Mouse (Mus musculus) lung, embryonic 15.5 days (tissue): Measurements from ENCODE around the gene Hecw1. TPM values are rescaled to one million over a fixed set of nuclear protein-coding genes. Genes with fewer than 3 reads are reported as not detected.
A peak's percentile ranks its signal among the peaks of the same experiment; 100 is the strongest.

Experiments used
- ATAC-seq: fragments of 200-750 bp; cut with Nextera tagmentation; 2 replicates; pipeline ENCODE4 v1.8.0; 2017; ENCODE audit warnings: moderate number of reproducible peaks, borderline replicate concordance; ENCODE audit not compliant: low FRiP score, low TSS enrichment; ENCODE audit errors: extremely low read depth
- H3K27ac ChIP-seq: fragments of 300-500 bp; sonication (generic); 2 replicates; pipeline ENCODE4 v1.5.1; 2015; ENCODE audit warnings: moderate library complexity, mild to moderate bottlenecking, inconsistent platforms
- H3K27me3 ChIP-seq: fragments of 300-500 bp; sonication (generic); 2 replicates; pipeline ENCODE4 v1.6.1; 2015; ENCODE audit warnings: inconsistent platforms
- H3K36me3 ChIP-seq: fragments of 300-500 bp; sonication (generic); 2 replicates; pipeline ENCODE4 v1.6.1; 2015; ENCODE audit warnings: inconsistent platforms
- H3K4me1 ChIP-seq: fragments of 300-500 bp; sonication (generic); 2 replicates; pipeline ENCODE4 v1.6.1; 2015; ENCODE audit warnings: inconsistent platforms
- H3K4me2 ChIP-seq: fragments of 300-500 bp; sonication (generic); 2 replicates; pipeline ENCODE4 v1.6.1; 2015; ENCODE audit warnings: inconsistent platforms, mild to moderate bottlenecking, moderate library complexity
- H3K4me3 ChIP-seq: fragments of 300-500 bp; sonication (generic); 2 replicates; pipeline ENCODE4 v1.5.1; 2015; ENCODE audit warnings: mild to moderate bottlenecking, inconsistent platforms
- H3K9ac ChIP-seq: fragments of 300-500 bp; sonication (generic); 2 replicates; pipeline ENCODE4 v1.6.1; 2015; ENCODE audit warnings: inconsistent platforms
- H3K9me3 ChIP-seq: fragments of 300-500 bp; sonication (generic); 2 replicates; pipeline ENCODE4 v1.6.1; 2016; ENCODE audit warnings: inconsistent platforms
- WGBS: fragments of 180-500 bp; shearing (Covaris S2); methylation state at CpG from one replicate; pipeline ENCODE4 v1.1.7; 2015; 5-methylcytosine and 5-hydroxymethylcytosine counted together
- polyA plus RNA-seq: library from polyadenylated mRNA; unstranded; fragments of >200 nt; fragmentation: Nextera tagmentation; extraction: Ambion mirVana; gene quantifications from 2 replicates; pipeline ENCODE4 v1.2.1, GENCODE M21; 2015

Hecw1 gene
- polyA plus RNA-seq: 0.30 and 0.39 TPM in 2 replicates

- H3K36me3 ChIP-seq: no peaks in the 10 kb centered on the region
- peaks cover 28% of the 10 kb centered on the region for H3K27me3 ChIP-seq
- 0% methylated on average over 14 of the region's 15 CpGs for WGBS
- peaks cover 6% of the 10 kb centered on the region; the same call in 1 of the 2 replicates for H3K4me1 ChIP-seq
- peak within 1 kb of the TSS; percentile 89 for H3K4me2 ChIP-seq
- peak within 1 kb of the TSS; percentile 47 for H3K4me3 ChIP-seq
- peak; percentile 35; the same call in 1 of the 2 replicates for ATAC-seq
- no peaks in the 10 kb centered on the region for H3K9me3 ChIP-seq
- no peak within 1 kb of the TSS for H3K9ac ChIP-seq
- no peak within 1 kb of the TSS for H3K27ac ChIP-seq
These were observed at the start of gene Hecw1 for GRCm38 (mm10) chr13:14522906-14523269. Gene Hecw1 (minus strand): TSS chr13:14523228.

DNA sequence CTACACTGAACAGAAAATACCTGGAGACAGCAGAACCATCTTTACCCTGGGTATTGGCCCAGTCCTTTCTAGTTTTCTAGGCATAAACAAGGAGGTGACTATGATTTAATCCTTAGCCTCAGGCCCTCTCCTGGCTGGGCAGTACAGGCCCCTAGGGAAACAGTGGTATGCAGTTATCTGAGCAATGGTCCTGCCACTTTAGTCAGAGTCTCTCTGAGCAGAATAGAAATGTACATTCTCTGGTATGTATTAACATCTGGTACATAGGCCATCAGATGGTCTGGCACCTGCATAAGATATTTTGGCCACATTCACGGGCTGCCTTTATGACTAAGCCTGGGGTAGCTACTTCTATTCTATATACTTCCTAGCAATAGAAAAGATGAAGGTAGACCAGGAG is 38.3 kb upstream of the Hecw1 start:
- no peak overlapping the region for H3K9ac ChIP-seq
- H3K27ac ChIP-seq: no peak overlapping the region
- no peaks in the 10 kb centered on the region for H3K4me1 ChIP-seq
- H3K9me3 ChIP-seq: no peaks in the 10 kb centered on the region
- no peak for ATAC-seq
- H3K4me3 ChIP-seq: no peak overlapping the region
- no peaks in the 10 kb centered on the region for H3K27me3 ChIP-seq
- WGBS: 81% methylated on average over 1 of the region's 1 CpGs
- H3K36me3 ChIP-seq: no peaks in the 10 kb centered on the region
- H3K4me2 ChIP-seq: no peak overlapping the region

- no peaks in the 10 kb centered on the region for H3K9me3 ChIP-seq
- 75% methylated on average over 2 of the region's 2 CpGs for WGBS
- H3K27ac ChIP-seq: no peak overlapping the region
- H3K9ac ChIP-seq: no peak overlapping the region
- no peak for ATAC-seq
- H3K4me1 ChIP-seq: no peaks in the 10 kb centered on the region
- no peaks in the 10 kb centered on the region for H3K36me3 ChIP-seq
- H3K4me3 ChIP-seq: no peak overlapping the region
- no peak overlapping the region for H3K4me2 ChIP-seq
- H3K27me3 ChIP-seq: no peaks in the 10 kb centered on the region
These were observed 29.6 kb upstream of the Hecw1 start for GRCm38 (mm10) chr13:14552628-14553027.

GRCm38 (mm10) chr13:14542860-14543259 is 19.8 kb upstream of the Hecw1 start:
- WGBS: 78% methylated on average over 5 of the region's 5 CpGs
- Histone ChIP-seq H3K4me3 (no peak overlapping the region), H3K4me2 (no peak overlapping the region), H3K4me1 (no peaks in the 10 kb centered on the region), H3K27me3 (no peaks in the 10 kb centered on the region), H3K9me3 (no peaks in the 10 kb centered on the region), H3K36me3 (no peaks in the 10 kb centered on the region), H3K27ac (no peak overlapping the region), H3K9ac (no peak overlapping the region)
- ATAC-seq: no peak

DNA sequence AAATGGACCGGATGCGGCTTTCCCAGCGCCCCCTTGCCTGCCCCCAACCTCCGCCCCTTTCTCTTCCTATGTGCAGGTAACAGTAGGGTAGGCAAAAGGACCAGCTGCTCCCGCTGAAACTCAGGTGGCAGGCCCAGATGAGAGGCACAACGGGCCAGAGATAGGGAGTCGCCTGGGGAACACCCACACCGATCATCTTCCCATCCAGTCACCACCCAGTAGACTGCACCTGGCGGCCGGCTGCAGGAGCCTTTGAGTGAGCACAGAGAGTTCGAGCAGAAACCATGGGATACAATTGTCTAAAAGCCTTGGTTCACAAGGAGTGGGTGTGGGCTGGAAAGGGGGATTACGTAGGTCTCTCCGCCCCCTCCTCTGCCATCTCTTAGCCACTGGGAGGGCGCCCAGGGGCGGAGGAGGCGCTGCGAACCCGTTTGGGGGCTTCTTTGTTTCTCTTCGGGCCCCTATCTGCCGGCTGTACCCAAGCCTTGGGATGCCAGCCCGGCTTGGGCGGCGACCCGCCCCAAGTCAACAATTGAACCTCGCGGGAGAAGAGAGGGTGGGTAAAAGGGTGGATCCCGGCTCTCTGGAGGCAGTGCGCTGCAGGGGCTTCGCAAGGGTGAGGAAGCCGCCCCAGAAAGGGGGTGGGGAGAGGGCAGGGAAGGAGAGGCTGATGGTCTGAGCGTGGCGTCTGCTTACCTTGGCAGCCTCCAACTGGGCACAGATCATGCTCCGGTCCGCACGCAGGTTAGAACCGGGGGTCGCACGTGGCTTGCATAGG is 711 bp downstream of the Hecw1 start:
- Histone ChIP-seq H3K27ac (no peak overlapping the region), H3K36me3 (no peaks in the 10 kb centered on the region), H3K9ac (no peak overlapping the region), H3K27me3 (peaks cover 28% of the 10 kb centered on the region), H3K4me1 (peaks cover 6% of the 10 kb centered on the region; the same call in 1 of the 2 replicates), H3K4me3 (peak overlapping the region; percentile 47), H3K4me2 (peak overlapping the region; percentile 89), H3K9me3 (no peaks in the 10 kb centered on the region)
- 2% methylated on average over 37 of the region's 38 CpGs for WGBS
- ATAC-seq: peak; percentile 80; the same call in 1 of the 2 replicates

DNA sequence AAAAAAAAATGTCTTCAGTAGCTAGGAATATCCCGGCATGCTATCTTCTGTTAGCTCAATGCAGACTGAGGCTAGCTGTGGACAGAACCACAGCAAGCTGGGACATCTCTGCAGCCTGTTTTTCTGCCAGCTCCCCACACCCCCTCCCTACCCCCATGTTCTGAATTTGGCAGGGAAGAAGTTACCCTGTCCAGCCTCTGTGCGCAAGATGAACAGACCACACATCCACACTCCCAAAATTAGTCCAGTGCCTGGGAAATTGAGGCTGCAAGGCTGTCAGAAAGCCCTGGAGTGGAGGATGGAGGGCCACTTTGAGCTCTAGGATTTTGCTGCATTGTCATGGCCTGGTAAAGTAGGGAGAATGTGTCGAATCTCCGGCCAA is 1.3 kb downstream of the Hecw1 start:
- Histone ChIP-seq H3K27me3 (peaks cover 28% of the 10 kb centered on the region), H3K9me3 (no peaks in the 10 kb centered on the region), H3K4me2 (peak overlapping the region; percentile 89), H3K4me1 (peaks cover 6% of the 10 kb centered on the region; the same call in 1 of the 2 replicates), H3K36me3 (no peaks in the 10 kb centered on the region), H3K27ac (no peak overlapping the region), H3K4me3 (peak overlapping the region; percentile 47; the same call in 1 of the 2 replicates), H3K9ac (no peak overlapping the region)
- peak; percentile 11; the same call in 1 of the 2 replicates for ATAC-seq
- WGBS: 19% methylated on average over 4 of the region's 4 CpGs

DNA sequence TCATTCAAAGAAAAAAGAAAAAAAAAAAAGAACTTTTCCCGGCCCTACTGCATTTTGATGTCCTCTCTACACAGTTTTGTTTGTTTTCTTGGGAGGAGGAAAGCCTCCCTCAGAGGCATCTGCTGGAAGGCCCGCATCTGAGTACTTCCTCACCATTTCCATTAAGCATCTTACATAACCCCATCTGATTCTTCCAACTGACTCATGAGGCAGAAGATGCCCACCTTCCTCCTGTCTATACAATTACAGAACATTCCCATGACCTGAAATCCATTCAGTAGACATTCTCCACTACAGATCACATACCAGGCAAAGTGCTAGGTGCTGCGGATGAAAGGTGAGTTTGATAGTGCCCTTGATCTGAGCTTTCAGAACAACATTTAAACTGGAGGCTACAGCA is 3.4 kb downstream of the Hecw1 start:
- WGBS: 54% methylated on average over 3 of the region's 3 CpGs
- no peak overlapping the region for H3K9ac ChIP-seq
- peaks cover 28% of the 10 kb centered on the region for H3K27me3 ChIP-seq
- H3K36me3 ChIP-seq: no peaks in the 10 kb centered on the region
- no peak for ATAC-seq
- no peaks in the 10 kb centered on the region for H3K9me3 ChIP-seq
- no peak overlapping the region for H3K27ac ChIP-seq
- H3K4me3 ChIP-seq: no peak overlapping the region
- peaks cover 6% of the 10 kb centered on the region; the same call in 1 of the 2 replicates for H3K4me1 ChIP-seq
- H3K4me2 ChIP-seq: no peak overlapping the region

- no peak for ATAC-seq
- Histone ChIP-seq H3K4me1 (peaks cover 2% of the 10 kb centered on the region; the same call in 1 of the 2 replicates), H3K27me3 (peaks cover 13% of the 10 kb centered on the region), H3K27ac (no peak overlapping the region), H3K4me2 (no peak overlapping the region), H3K4me3 (no peak overlapping the region), H3K9me3 (no peaks in the 10 kb centered on the region), H3K36me3 (no peaks in the 10 kb centered on the region), H3K9ac (no peak overlapping the region)
- WGBS: 76% methylated on average over 3 of the region's 3 CpGs
These were observed 5.5 kb downstream of the Hecw1 start for GRCm38 (mm10) chr13:14517478-14517877.

- Histone ChIP-seq H3K27ac (no peak overlapping the region), H3K4me2 (no peak overlapping the region), H3K27me3 (no peaks in the 10 kb centered on the region), H3K36me3 (no peaks in the 10 kb centered on the region), H3K4me1 (no peaks in the 10 kb centered on the region), H3K9me3 (no peaks in the 10 kb centered on the region), H3K9ac (no peak overlapping the region), H3K4me3 (no peak overlapping the region)
- 66% methylated on average over 2 of the region's 2 CpGs for WGBS
- no peak for ATAC-seq
These were observed 7.9 kb downstream of the Hecw1 start for GRCm38 (mm10) chr13:14515106-14515505.

DNA sequence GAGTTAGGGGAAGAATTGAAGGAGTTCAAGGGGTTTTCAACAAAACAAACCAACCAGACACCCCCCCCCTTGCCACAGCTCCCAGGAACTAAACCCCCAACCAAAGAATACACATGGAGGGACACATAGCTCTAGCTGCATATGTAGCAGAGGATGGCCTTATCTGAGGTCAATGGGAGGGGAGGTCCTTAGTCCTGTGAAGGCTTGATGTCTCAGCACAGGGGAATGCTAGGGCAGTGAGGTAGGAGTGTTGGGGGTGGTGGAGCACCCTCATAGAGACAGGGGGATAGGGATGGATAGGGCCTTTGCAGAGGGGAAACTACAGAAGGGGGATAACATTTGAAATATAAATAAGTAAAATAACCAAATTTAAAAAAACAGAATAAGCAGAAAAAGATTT is 9.1 kb downstream of the Hecw1 start:
- H3K36me3 ChIP-seq: no peaks in the 10 kb centered on the region
- H3K9ac ChIP-seq: no peak overlapping the region
- ATAC-seq: no peak
- H3K27ac ChIP-seq: no peak overlapping the region
- no peaks in the 10 kb centered on the region for H3K4me1 ChIP-seq
- H3K4me2 ChIP-seq: no peak overlapping the region
- no peak overlapping the region for H3K4me3 ChIP-seq
- H3K27me3 ChIP-seq: no peaks in the 10 kb centered on the region
- H3K9me3 ChIP-seq: no peaks in the 10 kb centered on the region

- Histone ChIP-seq H3K4me2 (no peak overlapping the region), H3K36me3 (no peaks in the 10 kb centered on the region), H3K27me3 (no peaks in the 10 kb centered on the region), H3K4me1 (no peaks in the 10 kb centered on the region), H3K9ac (no peak overlapping the region), H3K4me3 (no peak overlapping the region), H3K9me3 (no peaks in the 10 kb centered on the region), H3K27ac (no peak overlapping the region)
- no peak for ATAC-seq
- 82% methylated on average over 5 of the region's 5 CpGs for WGBS
These were observed 16.3 kb downstream of the Hecw1 start for GRCm38 (mm10) chr13:14506765-14507164.

- Histone ChIP-seq H3K4me2 (no peak overlapping the region), H3K9ac (no peak overlapping the region), H3K27me3 (no peaks in the 10 kb centered on the region), H3K9me3 (no peaks in the 10 kb centered on the region), H3K4me1 (no peaks in the 10 kb centered on the region), H3K27ac (no peak overlapping the region), H3K36me3 (no peaks in the 10 kb centered on the region), H3K4me3 (no peak overlapping the region)
- 41% methylated on average over 1 of the region's 1 CpGs for WGBS
- no peak for ATAC-seq
These were observed 22.8 kb downstream of the Hecw1 start for GRCm38 (mm10) chr13:14500251-14500650.
